Comparison of ENCODE assay signal across 18 mouse cellular contexts in genomic region chr13:105256757-105257433, GRCm38 (mm10). TPM values are rescaled to one million over a fixed set of nuclear protein-coding genes. Genes with fewer than 3 reads are reported as not detected.
DNase-seq lines count a peak whose midpoint lies in the region; ATAC-seq and TF ChIP-seq lines count a peak whose summit lies in the region.
"Had no signal": no experiment of that assay in that cellular context is flagged by ENCODE, and none has a peak within 500 bp of the region (broad histone marks: within the 10 kb centered on the region; RNA-seq: fewer than 3 reads in every experiment).

No protein-coding gene starts in this region.

- H3K4me1 ChIP-seq in neural tube, embryonic 12.5 days, result peaks cover 9% of the 10 kb centered on the region; the same call in 1 of the 2 replicates
- no peaks in the 10 kb centered on the region for H3K4me1 ChIP-seq in neural tube, embryonic 15.5 days
- peaks cover 17% of the 10 kb centered on the region for H3K4me1 ChIP-seq in forebrain, embryonic 14.5 days (ENCODE audit: control insufficient read depth, insufficient read depth, low read length)
- H3K4me1 ChIP-seq in neural tube, embryonic 13.5 days (replicated peaks), result peaks cover 10% of the 10 kb centered on the region; the same call in 1 of the 2 replicates
- H3K4me1 ChIP-seq: embryonic facial prominence, embryonic 10.5 days; heart, embryonic 13.5 days had no signal

- H3K4me3 ChIP-seq in neural tube, embryonic 12.5 days, result no peak overlapping the region
- H3K4me3 ChIP-seq in neural tube, embryonic 15.5 days (replicated peaks), result no peak overlapping the region
- no peak overlapping the region for H3K4me3 ChIP-seq in forebrain, embryonic 14.5 days (ENCODE audit: low read depth, low read length)
- H3K4me3 ChIP-seq in neural tube, embryonic 13.5 days, result no peak overlapping the region
- H3K4me3 ChIP-seq in layer of hippocampus, adult 2 months, result no peak overlapping the region
- H3K4me3 ChIP-seq: embryonic facial prominence, embryonic 10.5 days; gastrocnemius, adult 2 months; heart, embryonic 13.5 days had no signal

- no peak overlapping the region for H3K4me2 ChIP-seq in neural tube, embryonic 12.5 days (replicated peaks)
- no peak overlapping the region for H3K4me2 ChIP-seq in neural tube, embryonic 15.5 days
- H3K4me2 ChIP-seq in forebrain, embryonic 14.5 days (ENCODE audit: low read length), result no peak overlapping the region
- no peak overlapping the region for H3K4me2 ChIP-seq in neural tube, embryonic 13.5 days
- H3K4me2 ChIP-seq: heart, embryonic 13.5 days had no signal

- peak; percentile 17 for DNase-seq in embryo, embryonic 11 days
- DNase-seq in embryo, embryonic 9.5 days (ENCODE audit: extremely low spot score), result no peak
- peak; percentile 80 for DNase-seq in forebrain, embryonic 14.5 days (ENCODE audit: low spot score)
- no peak for DNase-seq in c-Kit-positive CD71-positive TER-119-positive erythroid progenitor cells, embryonic 14.5 days (ENCODE audit: low spot score)
- no peak for DNase-seq in layer of hippocampus, adult 2 months (ENCODE audit: low spot score in 2 of 2)
- DNase-seq: cerebellum, postnatal 10 days; gastrocnemius, adult 2 months; heart, postnatal 4 days; liver; lung, adult 2 months; lung, postnatal 4 days had no signal

- H3K9me3 ChIP-seq in neural tube, embryonic 12.5 days, result no peaks in the 10 kb centered on the region
- H3K9me3 ChIP-seq in neural tube, embryonic 15.5 days (replicated peaks), result no peaks in the 10 kb centered on the region
- H3K9me3 ChIP-seq in forebrain, embryonic 14.5 days (replicated peaks; ENCODE audit: control insufficient read depth, low read length), result no peaks in the 10 kb centered on the region
- H3K9me3 ChIP-seq in neural tube, embryonic 13.5 days, result 0 out of 2 replicates have a peak, but pooled peaks cover 8% of the 10 kb centered on the region

- no peak overlapping the region for H3K9ac ChIP-seq in neural tube, embryonic 12.5 days
- no peak overlapping the region for H3K9ac ChIP-seq in neural tube, embryonic 15.5 days (replicated peaks)
- no peak overlapping the region for H3K9ac ChIP-seq in forebrain, embryonic 14.5 days (ENCODE audit: low read length)
- H3K9ac ChIP-seq in neural tube, embryonic 13.5 days, result no peak overlapping the region
- H3K9ac ChIP-seq: heart, embryonic 13.5 days had no signal

- H3K27ac ChIP-seq in neural tube, embryonic 12.5 days, result no peak overlapping the region
- H3K27ac ChIP-seq in neural tube, embryonic 15.5 days (replicated peaks), result no peak overlapping the region
- peak overlapping the region; percentile 50; the same call in 1 of the 2 replicates for H3K27ac ChIP-seq in forebrain, embryonic 14.5 days (ENCODE audit: low read depth, low read length)
- H3K27ac ChIP-seq in neural tube, embryonic 13.5 days (replicated peaks), result peak overlapping the region; percentile 20
- H3K27ac ChIP-seq in layer of hippocampus, adult 2 months, result no peak overlapping the region
- H3K27ac ChIP-seq: embryonic facial prominence, embryonic 10.5 days; gastrocnemius, adult 2 months; heart, embryonic 13.5 days had no signal

- H3K36me3 ChIP-seq in neural tube, embryonic 12.5 days, result no peaks in the 10 kb centered on the region
- H3K36me3 ChIP-seq in neural tube, embryonic 15.5 days, result 0 out of 2 replicates have a peak, but pooled peaks cover 4% of the 10 kb centered on the region
- H3K36me3 ChIP-seq in forebrain, embryonic 14.5 days (ENCODE audit: control insufficient read depth, insufficient read depth, low read length), result no peaks in the 10 kb centered on the region
- peaks cover 11% of the 10 kb centered on the region; the same call in 1 of the 2 replicates for H3K36me3 ChIP-seq in neural tube, embryonic 13.5 days
- H3K36me3 ChIP-seq: embryonic facial prominence, embryonic 10.5 days; heart, embryonic 13.5 days had no signal

- no peak for TF ChIP-seq CTCF in layer of hippocampus, adult 2 months (conservative IDR thresholded peaks at IDR 0.05)

- peak; percentile 83 for ATAC-seq in neural tube, embryonic 12.5 days (ENCODE audit: low FRiP score, low read depth)
- ATAC-seq in neural tube, embryonic 15.5 days (ENCODE audit: low FRiP score), result no peak
- peak; percentile 90 for ATAC-seq in forebrain, embryonic 14.5 days
- ATAC-seq in neural tube, embryonic 13.5 days (ENCODE audit: low read depth), result peak; percentile 56; the same call in 1 of the 2 replicates
- ATAC-seq: intestine, embryonic 16.5 days had no signal

- 30% methylated on average over 4 of the region's 4 CpGs for WGBS in neural tube, embryonic 12.5 days
- WGBS in neural tube, embryonic 15.5 days, result 14% methylated on average over 4 of the region's 4 CpGs
- WGBS in forebrain, embryonic 14.5 days, result 5% methylated on average over 4 of the region's 4 CpGs
- WGBS in neural tube, embryonic 13.5 days, result 23% methylated on average over 4 of the region's 4 CpGs

- no peaks in the 10 kb centered on the region for H3K27me3 ChIP-seq in neural tube, embryonic 12.5 days (replicated peaks)
- H3K27me3 ChIP-seq in neural tube, embryonic 15.5 days (replicated peaks), result no peaks in the 10 kb centered on the region
- no peaks in the 10 kb centered on the region for H3K27me3 ChIP-seq in forebrain, embryonic 14.5 days (replicated peaks; ENCODE audit: control insufficient read depth, insufficient read depth, low read length)
- no peaks in the 10 kb centered on the region for H3K27me3 ChIP-seq in neural tube, embryonic 13.5 days
- H3K27me3 ChIP-seq: heart, embryonic 13.5 days had no signal

RNA-seq across cellular contexts. Expression of gene Rnf180, which starts 37.7 kb away (rescaled TPM):
- polyA plus RNA-seq in neural tube, embryonic 12.5 days (2016; fragmentation: Nextera tagmentation; extraction: Ambion mirVana), result 12.8 and 13.0 TPM in 2 replicates
- polyA plus RNA-seq in neural tube, embryonic 15.5 days (2015; fragmentation: Nextera tagmentation; extraction: Ambion mirVana), result 26.2 and 30.1 TPM in 2 replicates
- 35.6 and 42.2 TPM in 2 replicates for polyA plus RNA-seq in forebrain, embryonic 14.5 days (2014; fragmentation: Nextera tagmentation; extraction: Ambion mirVana)
- 22.5 and 22.6 TPM in 2 replicates for polyA plus RNA-seq in neural tube, embryonic 13.5 days (2015; fragmentation: Nextera tagmentation; extraction: Ambion mirVana)
- 10 to 100 TPM; 17.3 to 18.8 TPM for total RNA-seq in layer of hippocampus, adult 2 months (2021)
- total RNA-seq: monocyte, adult 5-6 weeks had no signal

Comparison
In these comparisons a context has a peak if more than half of its experiments do, and no peak if none do; other contexts are left out.
1. DNase-seq: peak in embryo, embryonic 11 days (single experiment) and forebrain, embryonic 14.5 days (single experiment); none in embryo, embryonic 9.5 days (single experiment), c-Kit-positive CD71-positive TER-119-positive erythroid progenitor cells, embryonic 14.5 days (single experiment) and layer of hippocampus, adult 2 months (0 of 2).
2. H3K27ac ChIP-seq: peak in forebrain, embryonic 14.5 days (single experiment) and neural tube, embryonic 13.5 days (single experiment); none in neural tube, embryonic 12.5 days (single experiment), neural tube, embryonic 15.5 days (single experiment) and layer of hippocampus, adult 2 months (single experiment).